Mouse (Mus musculus) forebrain, embryonic 15.5 days (tissue): Measurements from ENCODE around the gene Igfbp5. TPM values are rescaled to one million over a fixed set of nuclear protein-coding genes. Genes with fewer than 3 reads are reported as not detected.

Source experiments
- ATAC-seq: fragments of 200-750 bp; cut with Nextera tagmentation; replicated peaks from 2 replicates; pipeline ENCODE4 v1.8.0; 2017; ENCODE audit warnings: mild to moderate bottlenecking, moderate TSS enrichment, moderate library complexity
- H3K27ac ChIP-seq: fragments of 300-500 bp; sonication (generic); replicated peaks from 2 replicates; pipeline ENCODE4 v1.5.1; 2015; ENCODE audit warnings: mild to moderate bottlenecking, inconsistent platforms
- H3K27me3 ChIP-seq: fragments of 300-500 bp; sonication (generic); 2 replicates; pipeline ENCODE4 v1.6.1; 2015; ENCODE audit warnings: inconsistent platforms
- H3K36me3 ChIP-seq: fragments of 300-500 bp; sonication (generic); 2 replicates; pipeline ENCODE4 v1.6.1; 2015; ENCODE audit warnings: mild to moderate bottlenecking, inconsistent platforms
- H3K4me1 ChIP-seq: fragments of 300-500 bp; sonication (generic); 2 replicates; pipeline ENCODE4 v1.6.1; 2015; ENCODE audit warnings: inconsistent platforms
- H3K4me2 ChIP-seq: fragments of 300-500 bp; sonication (generic); replicated peaks from 2 replicates; pipeline ENCODE4 v1.6.1; 2015; ENCODE audit warnings: mild to moderate bottlenecking, inconsistent platforms
- H3K4me3 ChIP-seq: fragments of 300-500 bp; sonication (generic); 2 replicates; pipeline ENCODE4 v1.5.1; 2015; ENCODE audit warnings: mild to moderate bottlenecking, inconsistent platforms
- H3K9ac ChIP-seq: fragments of 300-500 bp; sonication (generic); replicated peaks from 2 replicates; pipeline ENCODE4 v1.6.1; 2015; ENCODE audit warnings: mild to moderate bottlenecking, inconsistent platforms
- H3K9me3 ChIP-seq: fragments of 300-500 bp; sonication (generic); 2 replicates; pipeline ENCODE4 v1.6.1; 2016; ENCODE audit warnings: inconsistent platforms
- WGBS: fragments of 180-500 bp; shearing (Covaris S2); methylation state at CpG from one replicate; pipeline ENCODE4 v1.1.7; 2015; ENCODE audit warnings: mixed read lengths; 5-methylcytosine and 5-hydroxymethylcytosine counted together
- polyA plus RNA-seq: library from polyadenylated mRNA; unstranded; fragments of >200 nt; fragmentation: Nextera tagmentation; extraction: Ambion mirVana; gene quantifications from 2 replicates; pipeline ENCODE4 v1.2.1, GENCODE M21; 2015

The Igfbp5 gene
- polyA plus RNA-seq, 1 experiment from 2014 or later: 24.4 TPM

DNA sequence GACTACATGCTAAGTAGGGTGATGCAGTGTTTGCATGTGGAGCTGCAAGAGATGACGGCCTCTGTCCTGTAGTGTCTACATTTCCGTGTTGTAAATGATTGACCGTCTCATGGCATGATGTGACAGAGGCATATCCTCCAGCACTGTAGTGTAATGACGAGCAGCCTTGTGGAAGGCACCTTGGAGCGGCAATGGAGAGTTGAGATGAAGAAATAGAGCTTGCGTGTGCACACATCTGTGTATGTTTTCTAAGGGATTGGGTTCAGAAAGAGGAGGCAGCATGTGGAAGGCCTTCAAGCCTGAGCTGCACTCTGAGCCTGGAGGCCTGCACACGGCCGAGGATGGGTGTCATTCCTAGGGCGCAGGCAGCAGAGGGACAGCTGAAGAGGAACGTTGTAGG lies 19.0 kb downstream of the Igfbp5 start:
- Histone ChIP-seq H3K9ac (no peak overlapping the region), H3K27me3 (no peaks in the 10 kb centered on the region), H3K27ac (no peak overlapping the region), H3K4me3 (no peak overlapping the region), H3K9me3 (no peaks in the 10 kb centered on the region), H3K36me3 (peaks cover 10% of the 10 kb centered on the region; the same call in 1 of the 2 replicates), H3K4me1 (peaks cover 13% of the 10 kb centered on the region), H3K4me2 (no peak overlapping the region)
- no peak for ATAC-seq
- WGBS: 90% methylated on average over 10 of the region's 10 CpGs

DNA sequence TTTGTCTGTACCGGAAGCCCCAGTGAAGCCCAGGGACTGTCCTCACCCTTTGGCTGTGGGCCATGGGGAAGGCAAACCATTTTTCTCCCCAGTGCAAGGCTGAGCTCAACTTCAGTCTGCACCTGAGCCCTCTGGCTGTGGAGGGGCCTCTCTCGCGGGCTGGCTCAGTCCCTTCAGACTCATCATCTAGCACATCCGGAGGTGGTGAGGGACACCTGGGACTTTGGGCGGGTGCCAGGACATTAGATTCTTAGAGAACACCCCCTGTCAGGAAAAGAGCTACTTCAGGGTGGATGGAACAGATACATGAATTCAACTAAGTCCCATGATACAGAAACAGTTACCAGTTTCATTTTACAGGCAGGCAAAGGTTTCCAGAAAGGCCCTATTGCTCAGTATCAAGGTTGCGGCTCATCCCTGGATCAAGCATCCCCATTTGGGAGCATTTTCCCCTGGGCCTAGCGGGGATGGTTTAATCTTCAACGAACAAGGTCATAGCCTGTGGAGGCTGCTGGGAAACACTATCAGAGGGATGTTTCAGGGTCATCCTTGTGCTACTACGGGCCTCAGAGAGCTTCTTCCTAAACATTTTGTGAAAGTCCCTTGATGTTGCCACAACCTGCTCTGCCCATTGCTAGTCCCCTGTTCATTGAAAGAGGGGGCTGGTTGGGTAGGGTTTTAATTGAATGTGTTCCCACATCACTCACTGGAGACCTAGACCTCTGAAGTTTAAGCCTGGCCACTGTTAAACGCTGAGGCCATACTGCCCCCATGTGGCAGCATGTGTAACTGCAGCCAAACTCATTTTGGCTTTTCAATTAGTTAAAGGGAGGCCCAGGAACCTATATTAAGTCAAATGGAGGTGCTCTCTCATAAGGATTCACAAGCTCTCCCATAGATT lies 20.1 kb downstream of the Igfbp5 start:
- no peak overlapping the region for H3K4me2 ChIP-seq
- ATAC-seq: peak; percentile 55
- no peak overlapping the region for H3K4me3 ChIP-seq
- H3K9me3 ChIP-seq: no peaks in the 10 kb centered on the region
- H3K27ac ChIP-seq: 0 out of 2 replicates have a peak overlapping the region, but pooled peaks have one; percentile 9
- WGBS: 41% methylated on average over 10 of the region's 10 CpGs
- H3K4me1 ChIP-seq: peaks cover 13% of the 10 kb centered on the region
- no peak overlapping the region; the same call in 1 of the 2 replicates for H3K9ac ChIP-seq
- peaks cover 19% of the 10 kb centered on the region for H3K36me3 ChIP-seq
- H3K27me3 ChIP-seq: no peaks in the 10 kb centered on the region

DNA sequence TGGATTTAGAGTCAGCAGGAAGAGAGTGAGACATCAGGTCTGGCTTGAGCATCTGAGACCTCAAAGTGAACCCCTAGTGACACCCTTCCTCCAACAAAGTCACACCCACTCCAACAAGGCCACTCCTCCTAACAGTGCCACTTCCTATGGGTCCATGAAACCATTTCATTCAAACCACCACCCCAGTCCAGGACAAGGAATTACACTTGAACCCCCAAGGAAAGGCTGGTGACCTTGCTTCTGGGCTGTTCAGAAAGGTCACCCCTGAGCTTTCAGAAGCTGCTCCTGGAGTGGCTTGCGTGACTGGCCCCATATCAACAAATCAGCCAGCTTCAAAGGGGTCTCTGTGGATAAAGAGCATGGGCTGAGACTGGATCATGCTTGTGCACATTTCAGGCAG lies 20.9 kb downstream of the Igfbp5 start:
- no peaks in the 10 kb centered on the region for H3K9me3 ChIP-seq
- H3K9ac ChIP-seq: no peak overlapping the region
- H3K4me3 ChIP-seq: no peak overlapping the region
- peaks cover 25% of the 10 kb centered on the region for H3K36me3 ChIP-seq
- H3K4me2 ChIP-seq: no peak overlapping the region
- H3K27ac ChIP-seq: no peak overlapping the region
- H3K27me3 ChIP-seq: no peaks in the 10 kb centered on the region
- peaks cover 8% of the 10 kb centered on the region for H3K4me1 ChIP-seq
- 78% methylated on average over 1 of the region's 1 CpGs for WGBS
- no peak for ATAC-seq

DNA sequence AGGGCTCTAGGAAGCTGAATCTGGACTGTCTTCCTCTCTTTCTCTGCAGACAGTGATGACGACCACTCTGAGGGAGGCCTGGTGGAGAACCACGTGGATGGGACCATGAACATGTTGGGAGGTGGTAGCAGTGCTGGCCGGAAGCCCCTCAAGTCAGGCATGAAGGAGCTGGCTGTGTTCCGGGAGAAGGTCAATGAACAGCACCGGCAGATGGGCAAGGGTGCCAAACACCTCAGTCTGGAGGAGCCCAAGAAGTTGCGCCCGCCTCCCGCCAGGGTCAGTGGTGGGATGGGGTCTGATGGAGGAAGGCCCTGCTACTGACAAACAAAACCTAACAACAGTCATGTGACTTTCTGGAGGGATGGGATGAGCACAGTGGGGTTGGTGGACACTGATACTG lies 25.6 kb downstream of the Igfbp5 start:
- Histone ChIP-seq H3K27me3 (no peaks in the 10 kb centered on the region), H3K4me2 (no peak overlapping the region), H3K27ac (no peak overlapping the region), H3K4me3 (no peak overlapping the region), H3K36me3 (peaks cover 26% of the 10 kb centered on the region), H3K9me3 (no peaks in the 10 kb centered on the region), H3K4me1 (no peaks in the 10 kb centered on the region), H3K9ac (no peak overlapping the region)
- WGBS: 91% methylated on average over 8 of the region's 8 CpGs
- no peak for ATAC-seq

DNA sequence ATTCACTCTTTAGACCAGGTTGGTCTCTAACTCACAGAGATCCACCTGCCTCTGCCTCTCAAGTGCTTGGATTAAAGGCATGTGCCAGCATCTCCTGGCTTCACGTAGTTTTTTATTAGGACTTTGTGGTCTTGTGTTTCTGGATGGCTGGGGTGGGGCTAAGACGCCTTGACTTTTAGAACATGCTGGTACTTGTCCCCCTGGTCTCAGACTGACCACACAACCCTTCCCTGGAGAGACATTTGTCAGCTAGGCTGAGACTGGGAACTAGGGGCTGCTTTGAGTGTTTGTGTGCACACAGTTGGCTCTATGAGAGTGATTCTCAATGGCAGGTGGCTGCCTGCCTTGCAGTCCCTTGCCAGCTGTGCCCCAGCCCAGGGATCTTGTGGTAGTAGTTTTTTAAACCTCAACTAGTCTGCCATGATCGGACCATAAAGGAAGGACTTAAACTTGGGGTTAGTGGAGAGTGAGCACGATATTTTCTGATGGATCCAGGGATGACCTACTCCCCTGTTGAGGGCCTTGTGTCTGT lies 26.8 kb downstream of the Igfbp5 start:
- ATAC-seq: no peak
- Histone ChIP-seq H3K4me2 (no peak overlapping the region), H3K9me3 (no peaks in the 10 kb centered on the region), H3K4me1 (no peaks in the 10 kb centered on the region), H3K36me3 (peaks cover 26% of the 10 kb centered on the region), H3K9ac (no peak overlapping the region), H3K27me3 (no peaks in the 10 kb centered on the region), H3K4me3 (no peak overlapping the region), H3K27ac (no peak overlapping the region)
- 88% methylated on average over 4 of the region's 4 CpGs for WGBS

DNA sequence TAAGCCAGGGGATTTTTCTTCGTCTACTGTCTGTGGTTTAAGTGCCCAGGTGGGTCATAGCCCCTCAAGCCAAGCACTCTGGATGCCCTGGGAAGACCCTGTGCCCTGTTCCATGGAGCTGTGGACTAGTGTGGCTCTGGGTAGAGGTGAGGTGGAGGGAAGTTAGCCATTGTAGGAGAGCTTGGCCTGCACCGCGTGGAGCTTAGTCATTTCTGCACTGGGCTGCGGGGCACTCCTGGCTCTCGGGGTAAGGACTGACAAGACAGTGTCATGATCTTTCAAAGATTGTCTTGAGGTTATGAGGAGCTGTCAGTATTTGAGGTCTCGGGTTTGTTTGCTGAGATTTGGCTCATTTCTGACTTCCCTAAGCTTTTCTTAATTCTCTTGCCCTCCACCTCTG lies 30.0 kb downstream of the Igfbp5 start:
- Histone ChIP-seq H3K4me3 (no peak overlapping the region), H3K27me3 (no peaks in the 10 kb centered on the region), H3K36me3 (peaks cover 9% of the 10 kb centered on the region; the same call in 1 of the 2 replicates), H3K9ac (no peak overlapping the region), H3K4me2 (no peak overlapping the region), H3K27ac (no peak overlapping the region), H3K4me1 (no peaks in the 10 kb centered on the region), H3K9me3 (no peaks in the 10 kb centered on the region)
- WGBS: 91% methylated on average over 6 of the region's 6 CpGs
- ATAC-seq: no peak

DNA sequence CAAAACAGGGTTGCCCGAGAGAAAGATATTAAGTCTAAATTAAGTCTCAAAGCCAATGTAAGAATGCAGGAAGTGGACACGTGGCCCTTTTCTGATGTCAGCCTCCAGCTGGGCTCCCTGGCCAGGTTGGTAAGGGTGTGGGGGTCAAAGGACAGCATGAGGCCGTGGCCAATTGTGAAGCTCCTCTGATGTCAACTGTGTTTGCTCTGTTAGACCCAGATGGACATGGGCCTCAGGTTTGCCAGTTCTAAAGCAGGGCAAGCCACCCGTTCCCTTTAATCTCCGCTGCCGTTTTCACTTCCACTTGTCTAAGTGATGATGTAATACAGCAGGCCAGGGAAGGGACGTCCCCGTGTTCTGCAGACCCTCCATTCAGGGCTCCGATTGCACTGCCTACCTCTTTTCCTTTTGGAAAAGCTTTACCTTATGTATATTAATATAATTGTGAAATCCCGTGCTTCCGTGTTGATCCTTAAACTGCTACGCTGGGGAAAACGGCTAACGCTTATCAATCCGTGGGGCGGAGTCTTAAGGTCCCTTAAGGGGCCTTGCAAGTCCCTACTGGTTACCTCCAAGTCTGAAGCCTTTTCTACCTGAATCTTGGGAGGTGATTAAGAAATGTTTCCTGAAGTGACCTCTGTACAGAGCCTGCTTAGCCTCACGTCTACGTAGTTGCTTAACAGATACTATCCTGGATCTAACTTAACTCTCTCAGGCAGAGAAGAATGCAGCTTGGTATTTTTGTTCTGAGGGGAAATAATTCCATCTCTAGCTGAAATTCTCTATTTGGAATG lies 31.8 kb downstream of the Igfbp5 start:
- H3K27me3 ChIP-seq: no peaks in the 10 kb centered on the region
- 84% methylated on average over 18 of the region's 18 CpGs for WGBS
- no peaks in the 10 kb centered on the region for H3K4me1 ChIP-seq
- no peak overlapping the region for H3K27ac ChIP-seq
- ATAC-seq: no peak
- H3K9ac ChIP-seq: no peak overlapping the region
- H3K36me3 ChIP-seq: peaks cover 3% of the 10 kb centered on the region; the same call in 1 of the 2 replicates
- no peaks in the 10 kb centered on the region for H3K9me3 ChIP-seq
- no peak overlapping the region for H3K4me3 ChIP-seq
- H3K4me2 ChIP-seq: no peak overlapping the region

DNA sequence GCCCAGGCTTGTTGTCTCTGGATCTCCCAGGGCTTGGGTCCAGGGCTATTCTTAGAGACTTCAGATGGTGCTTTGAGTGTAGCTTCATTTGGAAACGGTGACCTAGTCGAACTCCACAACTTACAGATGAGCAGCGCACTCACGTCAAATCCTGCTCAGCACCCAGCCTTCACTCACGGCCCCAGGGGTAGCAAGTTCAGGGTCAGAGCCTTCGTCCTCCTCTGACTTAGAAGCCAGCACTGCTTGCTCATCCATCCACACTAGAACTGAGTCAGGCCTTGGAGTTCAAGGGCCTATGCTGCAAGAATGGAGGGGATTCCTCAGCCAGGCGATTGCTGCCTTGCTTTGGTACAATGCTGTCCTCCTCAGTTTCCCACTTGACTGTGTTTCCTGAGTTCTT lies 34.9 kb downstream of the Igfbp5 start:
- 91% methylated on average over 7 of the region's 7 CpGs for WGBS
- H3K4me1 ChIP-seq: no peaks in the 10 kb centered on the region
- no peak overlapping the region for H3K4me2 ChIP-seq
- no peak for ATAC-seq
- no peak overlapping the region for H3K9ac ChIP-seq
- no peak overlapping the region for H3K27ac ChIP-seq
- H3K36me3 ChIP-seq: peaks cover 10% of the 10 kb centered on the region; the same call in 1 of the 2 replicates
- no peaks in the 10 kb centered on the region for H3K27me3 ChIP-seq
- no peaks in the 10 kb centered on the region for H3K9me3 ChIP-seq
- no peak overlapping the region for H3K4me3 ChIP-seq

DNA sequence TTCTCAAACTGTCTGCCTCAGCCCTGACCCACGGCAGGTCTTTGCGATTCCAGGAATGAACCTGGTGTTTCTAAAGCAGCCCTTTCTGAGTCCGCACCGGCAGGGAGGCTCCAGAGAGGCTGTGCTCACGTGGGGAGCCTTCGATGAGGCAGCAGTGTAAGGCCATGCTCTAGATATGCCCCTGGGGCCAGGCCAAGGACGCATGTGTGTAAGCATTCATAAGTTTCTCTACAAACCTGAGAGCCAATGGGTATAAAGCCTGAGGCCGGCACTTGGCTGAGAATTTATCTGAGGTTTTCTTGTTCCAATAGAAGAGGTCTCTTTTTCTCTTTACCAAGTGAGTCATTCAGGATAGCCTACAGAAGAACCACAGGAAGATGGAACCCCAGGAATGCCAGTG lies 35.3 kb downstream of the Igfbp5 start:
- H3K4me1 ChIP-seq: no peaks in the 10 kb centered on the region
- no peak for ATAC-seq
- WGBS: 80% methylated on average over 8 of the region's 8 CpGs
- no peak overlapping the region for H3K4me2 ChIP-seq
- H3K9ac ChIP-seq: no peak overlapping the region
- peaks cover 10% of the 10 kb centered on the region; the same call in 1 of the 2 replicates for H3K36me3 ChIP-seq
- H3K27ac ChIP-seq: no peak overlapping the region
- no peaks in the 10 kb centered on the region for H3K27me3 ChIP-seq
- H3K4me3 ChIP-seq: no peak overlapping the region
- H3K9me3 ChIP-seq: no peaks in the 10 kb centered on the region

DNA sequence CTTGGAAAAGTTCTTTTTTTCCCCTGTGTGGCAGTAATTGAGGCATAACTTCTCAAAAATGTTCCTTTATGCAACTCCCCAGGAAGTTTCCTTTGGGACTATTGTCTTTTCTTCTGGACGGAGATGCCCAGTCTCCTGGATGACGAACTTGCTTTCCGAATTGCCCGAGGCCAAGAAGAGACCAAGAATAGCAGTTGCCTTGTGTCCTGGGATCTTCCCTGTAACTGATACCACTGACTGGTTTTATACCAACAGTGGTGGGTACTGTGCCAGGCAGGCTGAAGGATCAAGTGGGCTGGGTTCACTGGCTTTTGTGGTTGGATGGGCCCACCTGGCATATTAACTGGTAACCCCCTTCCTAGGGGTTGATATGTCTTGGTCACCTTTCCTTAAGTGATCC lies 41.1 kb downstream of the Igfbp5 start:
- no peak overlapping the region for H3K4me2 ChIP-seq
- H3K9me3 ChIP-seq: no peaks in the 10 kb centered on the region
- WGBS: 60% methylated on average over 4 of the region's 4 CpGs
- peaks cover 12% of the 10 kb centered on the region for H3K36me3 ChIP-seq
- no peak overlapping the region for H3K4me3 ChIP-seq
- H3K9ac ChIP-seq: no peak overlapping the region
- no peak overlapping the region; the same call in 1 of the 2 replicates for H3K27ac ChIP-seq
- H3K4me1 ChIP-seq: peaks cover 18% of the 10 kb centered on the region
- H3K27me3 ChIP-seq: no peaks in the 10 kb centered on the region
- no peak for ATAC-seq

DNA sequence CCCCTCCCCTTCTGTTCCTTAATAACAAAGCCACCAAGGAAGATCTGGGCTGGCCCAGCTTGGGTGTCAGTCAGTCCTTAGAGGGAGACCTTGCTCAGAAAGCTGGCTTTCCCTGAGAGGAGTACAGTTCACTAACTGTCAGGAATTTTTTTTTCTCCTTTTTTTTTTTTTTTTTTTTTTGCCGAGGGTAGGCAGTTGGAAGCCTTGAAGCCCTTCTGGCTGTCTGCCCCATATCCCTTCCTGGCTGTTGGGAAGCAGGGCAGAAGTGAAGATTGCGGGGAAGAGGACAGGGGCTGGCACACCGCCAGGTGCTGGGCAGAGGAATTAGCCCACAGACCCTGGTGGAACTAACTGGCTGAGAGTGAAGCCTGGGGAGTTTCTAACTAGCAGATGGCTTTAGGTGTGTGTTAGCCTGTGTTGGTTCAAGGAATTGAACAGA lies 42.0 kb downstream of the Igfbp5 start:
- 31% methylated on average over 3 of the region's 3 CpGs for WGBS
- H3K27ac ChIP-seq: peak overlapping the region; percentile 35
- ATAC-seq: peak; percentile 42; the same call in 1 of the 2 replicates

DNA sequence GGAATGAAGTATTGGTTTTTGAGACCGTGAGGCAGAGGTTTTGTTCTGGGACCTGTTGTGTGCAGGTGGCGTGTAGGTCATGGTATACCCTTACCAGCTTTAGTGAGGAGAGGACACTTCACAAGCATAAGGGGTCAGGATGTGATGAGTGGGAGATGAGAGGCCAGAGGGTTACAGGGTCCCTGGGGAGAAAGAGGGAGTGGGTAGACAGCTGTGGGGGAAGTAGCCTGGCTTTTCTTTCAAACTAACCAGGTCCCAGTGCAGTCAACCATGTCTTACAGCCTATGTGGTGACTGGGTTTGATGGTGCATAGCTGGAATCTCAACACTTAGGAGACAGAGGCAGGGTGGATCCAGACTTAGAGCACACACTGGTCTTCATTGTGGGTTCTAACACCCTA lies 44.2 kb downstream of the Igfbp5 start:
- WGBS: 97% methylated on average over 2 of the region's 2 CpGs

More for the DNA sequence above, 42.0 kb downstream of the Igfbp5 start:
- Histone ChIP-seq H3K4me1 (peaks cover 25% of the 10 kb centered on the region), H3K36me3 (peaks cover 8% of the 10 kb centered on the region), H3K4me3 (no peak overlapping the region), H3K4me2 (no peak overlapping the region), H3K27me3 (no peaks in the 10 kb centered on the region), H3K9me3 (no peaks in the 10 kb centered on the region), H3K9ac (no peak overlapping the region)

More for the DNA sequence above, 44.2 kb downstream of the Igfbp5 start:
- H3K4me3 ChIP-seq: no peak overlapping the region
- H3K36me3 ChIP-seq: peaks cover 3% of the 10 kb centered on the region; the same call in 1 of the 2 replicates
- no peak for ATAC-seq
- no peaks in the 10 kb centered on the region for H3K9me3 ChIP-seq
- peaks cover 48% of the 10 kb centered on the region for H3K4me1 ChIP-seq
- H3K9ac ChIP-seq: no peak overlapping the region
- no peak overlapping the region for H3K27ac ChIP-seq
- H3K4me2 ChIP-seq: no peak overlapping the region
- H3K27me3 ChIP-seq: no peaks in the 10 kb centered on the region
